Mouse (Mus musculus) cerebellum, adult 2 months (tissue): ENCODE results near the gene Ins2.

Experiments used
- CTCF ChIP-seq: fragments of 200-500 bp; IDR thresholded peaks from 2 replicates; pipeline ENCODE4 v1.5.1; 2011; ENCODE audit warnings: low read depth, mild to moderate bottlenecking, control low read depth, low read length, moderate library complexity, borderline replicate concordance; ENCODE audit not compliant: insufficient read depth
- POLR2A ChIP-seq: fragments of 200-500 bp; IDR thresholded peaks from 2 replicates; pipeline ENCODE4 v1.6.1; 2011; ENCODE audit warnings: low read length, control low read depth, borderline replicate concordance; ENCODE audit not compliant: insufficient read depth

DNA sequence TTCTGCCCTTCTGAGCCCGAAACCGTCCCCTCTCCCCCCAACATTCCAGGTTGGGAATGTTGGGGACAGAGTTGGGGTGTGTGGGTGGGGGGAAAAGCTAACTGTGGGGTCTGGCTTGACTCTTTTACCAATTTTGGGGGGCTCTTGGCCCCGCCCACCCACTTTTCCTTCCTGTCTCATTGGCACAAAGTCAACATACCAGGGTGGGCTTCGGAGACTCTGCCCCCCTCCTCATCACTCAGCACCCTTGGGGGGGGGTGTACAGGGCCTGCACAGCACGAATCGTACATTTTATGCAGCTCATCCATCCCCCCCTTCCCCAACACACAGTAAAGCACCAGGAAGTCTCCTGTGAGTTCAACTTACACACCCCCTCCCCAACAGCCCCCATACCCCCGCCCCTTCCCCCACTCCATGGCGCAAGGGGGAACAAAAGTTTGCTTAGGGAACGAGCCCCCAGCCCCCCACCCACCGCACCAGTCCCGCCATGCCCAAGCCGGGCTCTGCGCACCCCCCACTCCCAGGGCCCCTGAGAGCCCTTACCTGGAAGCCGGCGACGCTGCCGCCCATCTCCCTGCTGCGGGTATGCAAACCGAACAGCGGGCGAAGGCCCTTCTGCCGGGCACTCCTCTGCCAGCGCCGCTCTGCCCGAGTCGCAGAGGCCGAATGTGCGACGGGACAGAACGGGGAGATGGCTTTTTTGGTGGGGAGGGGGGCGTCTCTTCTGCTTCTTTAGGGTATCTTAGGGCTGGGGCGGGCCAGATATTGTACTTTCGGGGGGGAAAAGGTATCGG lies 85.2 kb downstream of the Ins2 start:
- no peak for TF ChIP-seq POLR2A
- TF ChIP-seq CTCF = no peak
